Comparison of ENCODE assay signal across 25 mouse cellular contexts in the genomic region with DNA sequence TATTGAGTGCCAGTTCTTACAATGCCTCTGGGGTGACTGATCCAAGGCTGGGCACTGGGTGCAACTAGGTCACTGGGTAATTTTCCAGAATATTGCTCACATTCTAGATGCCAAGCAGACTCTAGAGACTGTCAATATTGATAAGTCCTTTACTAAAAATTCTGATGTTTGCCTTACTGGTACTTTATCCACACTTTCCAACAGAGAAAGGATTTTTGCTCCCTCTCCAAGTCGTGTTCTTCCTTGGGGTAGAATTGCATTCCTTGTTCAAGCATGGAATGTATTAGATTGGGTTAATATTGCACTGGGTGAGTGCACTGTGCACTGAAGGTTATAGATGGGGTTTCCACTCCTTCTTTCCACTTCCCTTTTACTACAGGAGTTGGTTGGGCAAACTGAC.
DNase-seq lines count a peak whose midpoint lies in the region; ATAC-seq and TF ChIP-seq lines count a peak whose summit lies in the region.
"Had no signal": no experiment of that assay in that cellular context is flagged by ENCODE, and none has a peak within 500 bp of the region (broad histone marks: within the 10 kb centered on the region; RNA-seq: fewer than 3 reads in every experiment).

No protein-coding gene starts in this region.

- no peak for TF ChIP-seq CTCF in kidney, postnatal 0 days (IDR thresholded peaks at IDR 0.05; ENCODE audit: low read depth)

- H3K36me3 ChIP-seq in kidney, postnatal 0 days (ENCODE audit: insufficient read depth, low read length): no peaks in the 10 kb centered on the region
- H3K36me3 ChIP-seq in lung, embryonic 16.5 days (ENCODE audit: control insufficient read depth, insufficient read depth, low read length): no peaks in the 10 kb centered on the region
- H3K36me3 ChIP-seq: embryonic facial prominence, embryonic 13.5 days; hindbrain, embryonic 10.5 days; hindbrain, embryonic 15.5 days; limb, embryonic 12.5 days; liver, embryonic 15.5 days had no signal

- H3K4me1 ChIP-seq in kidney, postnatal 0 days (replicated peaks; ENCODE audit: insufficient read depth, low read length): no peaks in the 10 kb centered on the region
- H3K4me1 ChIP-seq in lung, embryonic 16.5 days (replicated peaks; ENCODE audit: control insufficient read depth, insufficient read depth, low read length): no peaks in the 10 kb centered on the region
- H3K4me1 ChIP-seq: embryonic facial prominence, embryonic 13.5 days; hindbrain, embryonic 10.5 days; hindbrain, embryonic 15.5 days; limb, embryonic 12.5 days; liver, embryonic 15.5 days had no signal

- no peak overlapping the region for H3K4me2 ChIP-seq in kidney, postnatal 0 days (ENCODE audit: low read length)
- no peak overlapping the region for H3K4me2 ChIP-seq in lung, embryonic 16.5 days (ENCODE audit: low read depth, low read length)
- H3K4me2 ChIP-seq: embryonic facial prominence, embryonic 13.5 days; hindbrain, embryonic 15.5 days; limb, embryonic 12.5 days; liver, embryonic 15.5 days had no signal

- DNase-seq in kidney, postnatal 0 days (ENCODE audit: low spot score): no peak
- DNase-seq in kidney, postnatal 4 days: no peak
- peak; percentile 18 for DNase-seq in retina, embryonic 14.5 days (ENCODE audit: low spot score)
- no peak for DNase-seq in ovary, adult 18-20 months (ENCODE audit: low spot score)
- DNase-seq: adrenal gland, postnatal 14 days; B cell, adult 2 months; cerebellum, adult 11-12 months; cerebellum, adult 9-11 months; heart, postnatal 14 days; kidney, adult 18-20 months; midbrain, embryonic 14.5 days; right cerebral cortex, postnatal 4 days; thymus, adult 18-20 months; thymus, postnatal 25 days had no signal

- H3K27me3 ChIP-seq in kidney, postnatal 0 days (ENCODE audit: insufficient read depth, low read length): no peaks in the 10 kb centered on the region
- H3K27me3 ChIP-seq in lung, embryonic 16.5 days (ENCODE audit: control insufficient read depth, insufficient read depth, low read depth, low read length): no peaks in the 10 kb centered on the region
- H3K27me3 ChIP-seq: embryonic facial prominence, embryonic 13.5 days; hindbrain, embryonic 15.5 days; limb, embryonic 12.5 days; liver, embryonic 15.5 days had no signal

- H3K4me3 ChIP-seq in kidney, postnatal 0 days (replicated peaks; ENCODE audit: low read depth, low read length): no peak overlapping the region
- H3K4me3 ChIP-seq in lung, embryonic 16.5 days (ENCODE audit: low read length): no peak overlapping the region
- H3K4me3 ChIP-seq: embryonic facial prominence, embryonic 13.5 days; hindbrain, embryonic 10.5 days; hindbrain, embryonic 15.5 days; limb, embryonic 12.5 days; liver, embryonic 15.5 days had no signal

- 19% methylated on average over 1 of the region's 1 CpGs for WGBS in kidney, postnatal 0 days
- WGBS in lung, embryonic 16.5 days: 38% methylated on average over 1 of the region's 1 CpGs

- no peak for ATAC-seq in kidney, postnatal 0 days (replicated peaks; ENCODE audit: low FRiP score, low read depth)
- ATAC-seq in common myeloid progenitor, adult 5-6 weeks (replicated peaks; ENCODE audit: low read depth, poor library complexity, severe bottlenecking): 0 out of 2 replicates have a peak, but pooled peaks have one; percentile 22
- peak; percentile 83 for ATAC-seq in lung, embryonic 16.5 days (ENCODE audit: low read depth)
- no peak for ATAC-seq in erythroid progenitor cell, adult 5-6 weeks (replicated peaks; ENCODE audit: low FRiP score, poor library complexity, severe bottlenecking)
- ATAC-seq: forebrain, embryonic 16.5 days; inflammation-experienced regulatory T-cells, adult 6 months had no signal

- no peaks in the 10 kb centered on the region for H3K9me3 ChIP-seq in kidney, postnatal 0 days (replicated peaks; ENCODE audit: low read length)
- no peaks in the 10 kb centered on the region for H3K9me3 ChIP-seq in lung, embryonic 16.5 days (ENCODE audit: control insufficient read depth, low read length)
- H3K9me3 ChIP-seq: embryonic facial prominence, embryonic 13.5 days; hindbrain, embryonic 10.5 days; hindbrain, embryonic 15.5 days; liver, embryonic 15.5 days had no signal

- no peak overlapping the region for H3K9ac ChIP-seq in kidney, postnatal 0 days (ENCODE audit: low read depth, low read length)
- no peak overlapping the region for H3K9ac ChIP-seq in lung, embryonic 16.5 days (ENCODE audit: low read length)
- H3K9ac ChIP-seq: embryonic facial prominence, embryonic 13.5 days; hindbrain, embryonic 15.5 days; limb, embryonic 12.5 days; liver, embryonic 15.5 days had no signal

- H3K27ac ChIP-seq in kidney, postnatal 0 days: peak overlapping the region; percentile 60
- H3K27ac ChIP-seq in lung, embryonic 16.5 days (ENCODE audit: low read length): peak overlapping the region; percentile 83
- H3K27ac ChIP-seq: embryonic facial prominence, embryonic 13.5 days; hindbrain, embryonic 10.5 days; hindbrain, embryonic 15.5 days; limb, embryonic 12.5 days; liver, embryonic 15.5 days; stomach, postnatal 0 days had no signal

Comparison
In these comparisons a context has a peak if more than half of its experiments do, and no peak if none do; other contexts are left out.
1. ATAC-seq: peak in common myeloid progenitor, adult 5-6 weeks (single experiment) and lung, embryonic 16.5 days (single experiment); none in kidney, postnatal 0 days (single experiment) and erythroid progenitor cell, adult 5-6 weeks (single experiment).